7 mouse cellular contexts compared by ENCODE assay signal in genomic region chr5:137293282-137293681, GRCm38 (mm10). TPM values are rescaled to one million over a fixed set of nuclear protein-coding genes. Genes with fewer than 3 reads are reported as not detected.
DNase-seq lines count a peak whose midpoint lies in the region; TF ChIP-seq lines count a peak whose summit lies in the region.

No protein-coding gene starts in this region.

- H3K27ac ChIP-seq in small intestine, adult 2 months (ENCODE audit: insufficient read depth, low read depth, low read length), result peak overlapping the region; percentile 94

- intact Hi-C loops in left cerebral cortex, postnatal 4 days (cut with DNase I), result no loop called here

- TF ChIP-seq CTCF in small intestine, adult 2 months (IDR thresholded peaks at IDR 0.05; ENCODE audit: extremely low read depth, insufficient read length, insufficient replicate concordance, low read depth, low read length), result no peak

- DNase-seq in adipocyte (ENCODE audit: low spot score), result peak; percentile 64
- DNase-seq in cerebellum, postnatal 36 days, result peak; percentile 77 to 85
- peak; percentile 73 for DNase-seq in gastrocnemius, postnatal 10 days
- DNase-seq in induced T-regulatory cell, adult 2 months (ENCODE audit: low read depth), result peak; percentile 84
- DNase-seq in left cerebral cortex, postnatal 4 days, result peak; percentile 64
- peak; percentile 68 for DNase-seq in mesoderm, embryonic 11.5 days (ENCODE audit: low read depth, low spot score)

- peak overlapping the region; percentile 84 for H3K4me3 ChIP-seq in small intestine, adult 2 months (ENCODE audit: low read depth, low read length)

- H3K36me3 ChIP-seq in small intestine, adult 2 months (ENCODE audit: control insufficient read depth, insufficient read depth, low read length), result peaks cover 32% of the 10 kb centered on the region

- peaks cover 9% of the 10 kb centered on the region for H3K27me3 ChIP-seq in small intestine, adult 2 months (ENCODE audit: control insufficient read depth, insufficient read depth, low read length)

- peaks cover 31% of the 10 kb centered on the region for H3K4me1 ChIP-seq in small intestine, adult 2 months (ENCODE audit: control insufficient read depth, insufficient read depth, insufficient read length, low read length)

- peak; percentile 23; the same call in 1 of the 2 replicates for TF ChIP-seq POLR2A in small intestine, adult 2 months (IDR thresholded peaks at IDR 0.05; ENCODE audit: low read depth, low read length)

- under 1% methylated on average over 15 of the region's 15 CpGs for WGBS in small intestine, adult 2 months

RNA-seq across cellular contexts. Expression of gene Ufsp1, which starts 1.1 kb away (rescaled TPM):
- total RNA-seq in gastrocnemius, postnatal 10 days (2021), result 10 to 100 TPM; 37.2 to 43.6 TPM
- 10 to 100 TPM; 17.3 to 21.8 TPM for total RNA-seq in left cerebral cortex, postnatal 4 days (2021)
- 7.0 and 10.9 TPM in 2 replicates for polyA plus RNA-seq in small intestine, adult 2 months (2012; rRNA removed)

RNA-seq across cellular contexts. Expression of gene Ache, which starts 6.0 kb away (rescaled TPM):
- 10 to 100 TPM; 62.4 to 68.2 TPM for total RNA-seq in gastrocnemius, postnatal 10 days (2021)
- total RNA-seq in left cerebral cortex, postnatal 4 days (2021), result 10 to 100 TPM; 60.3 to 67.8 TPM
- polyA plus RNA-seq in small intestine, adult 2 months (2012; rRNA removed), result 5.1 and 5.3 TPM in 2 replicates

RNA-seq across cellular contexts. Expression of gene Srrt, which starts 14.2 kb away (rescaled TPM):
- 10 to 100 TPM; 58.1 to 93.2 TPM for total RNA-seq in gastrocnemius, postnatal 10 days (2021)
- 100 to 1,000 TPM; 214 to 236 TPM for total RNA-seq in left cerebral cortex, postnatal 4 days (2021)
- 60.3 and 109 TPM in 2 replicates for polyA plus RNA-seq in small intestine, adult 2 months (2012; rRNA removed)

RNA-seq across cellular contexts. Expression of gene Trip6, which starts 20.9 kb away (rescaled TPM):
- total RNA-seq in gastrocnemius, postnatal 10 days (2021), result 10 to 100 TPM; 13.1 to 17.3 TPM
- 1 to 10 TPM; 7.1 to 8.0 TPM for total RNA-seq in left cerebral cortex, postnatal 4 days (2021)
- 7.6 and 8.2 TPM in 2 replicates for polyA plus RNA-seq in small intestine, adult 2 months (2012; rRNA removed)

RNA-seq across cellular contexts. Expression of gene Slc12a9, which starts 40.1 kb away (rescaled TPM):
- 1 to 10 TPM; 4.2 to 7.4 TPM for total RNA-seq in gastrocnemius, postnatal 10 days (2021)
- total RNA-seq in left cerebral cortex, postnatal 4 days (2021), result 10 to 100 TPM; 28.8 to 31.5 TPM
- 9.2 and 14.8 TPM in 2 replicates for polyA plus RNA-seq in small intestine, adult 2 months (2012; rRNA removed)

Comparison
In these comparisons a context has a peak if more than half of its experiments do, and no peak if none do; other contexts are left out.
1. Peak in every context shown above with its lines: DNase-seq, H3K4me3 ChIP-seq and H3K27ac ChIP-seq.